Mouse (Mus musculus) liver, embryonic 15.5 days (tissue): ENCODE data around the gene Pard3. TPM values are rescaled to one million over a fixed set of nuclear protein-coding genes. Genes with fewer than 3 reads are reported as not detected.
A peak's percentile ranks its signal among the peaks of the same experiment; 100 is the strongest.

Source experiments
- ATAC-seq: fragments of 200-750 bp; cut with Nextera tagmentation; 2 replicates; pipeline ENCODE4 v1.8.0; 2017; ENCODE audit warnings: moderate number of reproducible peaks, mild to moderate bottlenecking, moderate library complexity; ENCODE audit not compliant: insufficient read depth
- H3K27ac ChIP-seq: fragments of 300-500 bp; sonication (generic); replicated peaks from 2 replicates; pipeline ENCODE4 v1.5.1; 2015; ENCODE audit warnings: mild to moderate bottlenecking, inconsistent platforms
- H3K27me3 ChIP-seq: fragments of 300-500 bp; sonication (generic); 2 replicates; pipeline ENCODE4 v1.6.1; 2015; ENCODE audit warnings: mild to moderate bottlenecking, inconsistent platforms
- H3K36me3 ChIP-seq: fragments of 300-500 bp; sonication (generic); replicated peaks from 2 replicates; pipeline ENCODE4 v1.6.1; 2015; ENCODE audit warnings: moderate library complexity, mild to moderate bottlenecking, inconsistent platforms
- H3K4me1 ChIP-seq: fragments of 300-500 bp; sonication (generic); replicated peaks from 2 replicates; pipeline ENCODE4 v1.6.1; 2015; ENCODE audit warnings: inconsistent platforms
- H3K4me2 ChIP-seq: fragments of 300-500 bp; sonication (generic); 2 replicates; pipeline ENCODE4 v1.6.1; 2015; ENCODE audit warnings: moderate library complexity, mild to moderate bottlenecking, inconsistent platforms
- H3K4me3 ChIP-seq: fragments of 300-500 bp; sonication (generic); replicated peaks from 2 replicates; pipeline ENCODE4 v1.5.1; 2015; ENCODE audit warnings: mild to moderate bottlenecking, inconsistent platforms
- H3K9ac ChIP-seq: fragments of 300-500 bp; sonication (generic); 2 replicates; pipeline ENCODE4 v1.6.1; 2015; ENCODE audit warnings: moderate library complexity, mild to moderate bottlenecking, inconsistent platforms
- H3K9me3 ChIP-seq: fragments of 300-500 bp; sonication (generic); replicated peaks from 2 replicates; pipeline ENCODE4 v1.6.1; 2016; ENCODE audit warnings: inconsistent platforms
- WGBS: fragments of 180-500 bp; shearing (Covaris S2); methylation state at CpG from one replicate; pipeline ENCODE4 v1.1.7; 2015; ENCODE audit warnings: mixed read lengths; ENCODE audit not compliant: insufficient replicate concordance; 5-methylcytosine and 5-hydroxymethylcytosine counted together
- polyA plus RNA-seq: library from polyadenylated mRNA; unstranded; fragments of >200 nt; fragmentation: Nextera tagmentation; extraction: Ambion mirVana; gene quantifications from 2 replicates; pipeline ENCODE4 v1.2.1, GENCODE M21; 2015

The Pard3 gene
- polyA plus RNA-seq, 1 experiment from 2014 or later, result 6.3 TPM

- WGBS, result 31% methylated on average over 3 of the region's 3 CpGs
- Histone ChIP-seq H3K4me2 (no peak overlapping the region), H3K36me3 (no peaks in the 10 kb centered on the region), H3K27ac (no peak overlapping the region), H3K4me3 (no peak overlapping the region), H3K9ac (no peak overlapping the region), H3K9me3 (no peaks in the 10 kb centered on the region), H3K27me3 (no peaks in the 10 kb centered on the region), H3K4me1 (peaks cover 18% of the 10 kb centered on the region)
- no peak for ATAC-seq
These were observed 117.6 kb downstream of the Pard3 start for GRCm38 (mm10) chr8:127181246-127181645.

GRCm38 (mm10) chr8:127182065-127182464 lies 118.4 kb downstream of the Pard3 start:
- H3K4me1 ChIP-seq, result peaks cover 18% of the 10 kb centered on the region
- no peaks in the 10 kb centered on the region for H3K27me3 ChIP-seq
- no peak overlapping the region for H3K9ac ChIP-seq
- H3K27ac ChIP-seq, result no peak overlapping the region
- no peaks in the 10 kb centered on the region for H3K9me3 ChIP-seq
- ATAC-seq, result no peak
- H3K36me3 ChIP-seq, result no peaks in the 10 kb centered on the region
- no peak overlapping the region for H3K4me3 ChIP-seq
- no peak overlapping the region for H3K4me2 ChIP-seq
- 49% methylated on average over 3 of the region's 3 CpGs for WGBS

- H3K27me3 ChIP-seq, result no peaks in the 10 kb centered on the region
- peaks cover 18% of the 10 kb centered on the region for H3K4me1 ChIP-seq
- H3K9me3 ChIP-seq, result no peaks in the 10 kb centered on the region
- no peaks in the 10 kb centered on the region for H3K36me3 ChIP-seq
- ATAC-seq, result peak; percentile 7; the same call in 1 of the 2 replicates
- no peak overlapping the region for H3K4me3 ChIP-seq
- peak overlapping the region; percentile 45 for H3K27ac ChIP-seq
- no peak overlapping the region for H3K9ac ChIP-seq
- 38% methylated on average over 2 of the region's 2 CpGs for WGBS
- no peak overlapping the region for H3K4me2 ChIP-seq
These were observed 119.8 kb downstream of the Pard3 start for GRCm38 (mm10) chr8:127183533-127183932.

GRCm38 (mm10) chr8:127184025-127184424 lies 120.3 kb downstream of the Pard3 start:
- peaks cover 18% of the 10 kb centered on the region for H3K4me1 ChIP-seq
- peak; percentile 81 for ATAC-seq
- no peaks in the 10 kb centered on the region for H3K36me3 ChIP-seq
- H3K27ac ChIP-seq, result peak overlapping the region; percentile 45
- WGBS, result 46% methylated on average over 4 of the region's 4 CpGs
- no peaks in the 10 kb centered on the region for H3K9me3 ChIP-seq
- H3K27me3 ChIP-seq, result no peaks in the 10 kb centered on the region
- H3K4me2 ChIP-seq, result no peak overlapping the region
- H3K4me3 ChIP-seq, result no peak overlapping the region
- no peak overlapping the region for H3K9ac ChIP-seq

GRCm38 (mm10) chr8:127185897-127186296 lies 122.2 kb downstream of the Pard3 start:
- Histone ChIP-seq H3K4me2 (no peak overlapping the region), H3K36me3 (no peaks in the 10 kb centered on the region), H3K27me3 (no peaks in the 10 kb centered on the region), H3K9ac (no peak overlapping the region), H3K4me1 (peaks cover 18% of the 10 kb centered on the region), H3K4me3 (no peak overlapping the region), H3K27ac (no peak overlapping the region), H3K9me3 (no peaks in the 10 kb centered on the region)
- no peak for ATAC-seq
- 61% methylated on average over 7 of the region's 7 CpGs for WGBS

GRCm38 (mm10) chr8:127188671-127189070 lies 125.0 kb downstream of the Pard3 start:
- Histone ChIP-seq H3K9ac (no peak overlapping the region), H3K27ac (no peak overlapping the region), H3K4me3 (no peak overlapping the region), H3K27me3 (no peaks in the 10 kb centered on the region), H3K36me3 (no peaks in the 10 kb centered on the region), H3K9me3 (no peaks in the 10 kb centered on the region), H3K4me2 (no peak overlapping the region), H3K4me1 (peaks cover 5% of the 10 kb centered on the region; the same call in 1 of the 2 replicates)
- ATAC-seq, result no peak

- no peaks in the 10 kb centered on the region for H3K27me3 ChIP-seq
These were observed 126.7 kb downstream of the Pard3 start for GRCm38 (mm10) chr8:127190350-127190749.

GRCm38 (mm10) chr8:127191387-127191786 lies 127.7 kb downstream of the Pard3 start:
- H3K36me3 ChIP-seq, result no peaks in the 10 kb centered on the region
- ATAC-seq, result no peak
- WGBS, result 30% methylated on average over 5 of the region's 5 CpGs

More at GRCm38 (mm10) chr8:127190350-127190749, 126.7 kb downstream of the Pard3 start:
- Histone ChIP-seq H3K9ac (no peak overlapping the region), H3K4me1 (no peaks in the 10 kb centered on the region), H3K27ac (no peak overlapping the region), H3K36me3 (no peaks in the 10 kb centered on the region), H3K9me3 (no peaks in the 10 kb centered on the region), H3K4me2 (no peak overlapping the region), H3K4me3 (no peak overlapping the region)
- no peak for ATAC-seq
- 16% methylated on average over 7 of the region's 7 CpGs for WGBS

GRCm38 (mm10) chr8:127191824-127192223 lies 128.1 kb downstream of the Pard3 start:
- H3K27me3 ChIP-seq, result no peaks in the 10 kb centered on the region
- no peak for ATAC-seq
- no peaks in the 10 kb centered on the region for H3K36me3 ChIP-seq
- H3K4me3 ChIP-seq, result no peak overlapping the region
- H3K9ac ChIP-seq, result no peak overlapping the region
- peaks cover 5% of the 10 kb centered on the region; the same call in 1 of the 2 replicates for H3K4me1 ChIP-seq
- no peaks in the 10 kb centered on the region for H3K9me3 ChIP-seq
- H3K27ac ChIP-seq, result no peak overlapping the region
- no peak overlapping the region for H3K4me2 ChIP-seq
- WGBS, result 58% methylated on average over 6 of the region's 6 CpGs

More at GRCm38 (mm10) chr8:127191387-127191786, 127.7 kb downstream of the Pard3 start:
- H3K27ac ChIP-seq, result no peak overlapping the region
- H3K9me3 ChIP-seq, result no peaks in the 10 kb centered on the region
- H3K9ac ChIP-seq, result no peak overlapping the region
- H3K27me3 ChIP-seq, result no peaks in the 10 kb centered on the region
- H3K4me3 ChIP-seq, result no peak overlapping the region
- no peak overlapping the region for H3K4me2 ChIP-seq
- peaks cover 5% of the 10 kb centered on the region; the same call in 1 of the 2 replicates for H3K4me1 ChIP-seq

- Histone ChIP-seq H3K4me1 (peaks cover 7% of the 10 kb centered on the region; the same call in 1 of the 2 replicates), H3K9ac (no peak overlapping the region), H3K27ac (no peak overlapping the region), H3K27me3 (no peaks in the 10 kb centered on the region), H3K4me3 (no peak overlapping the region), H3K4me2 (no peak overlapping the region), H3K9me3 (no peaks in the 10 kb centered on the region), H3K36me3 (no peaks in the 10 kb centered on the region)
- WGBS, result 77% methylated on average over 10 of the region's 10 CpGs
- no peak for ATAC-seq
These were observed 128.6 kb downstream of the Pard3 start for GRCm38 (mm10) chr8:127192331-127192730.

GRCm38 (mm10) chr8:127193375-127193774 lies 129.7 kb downstream of the Pard3 start:
- no peak for ATAC-seq
- Histone ChIP-seq H3K4me3 (no peak overlapping the region), H3K27ac (no peak overlapping the region), H3K36me3 (no peaks in the 10 kb centered on the region), H3K9me3 (no peaks in the 10 kb centered on the region), H3K4me1 (peaks cover 15% of the 10 kb centered on the region; the same call in 1 of the 2 replicates), H3K27me3 (no peaks in the 10 kb centered on the region), H3K9ac (no peak overlapping the region), H3K4me2 (no peak overlapping the region)
- 43% methylated on average over 6 of the region's 6 CpGs for WGBS

- no peaks in the 10 kb centered on the region for H3K9me3 ChIP-seq
- H3K27ac ChIP-seq, result no peak overlapping the region
- 65% methylated on average over 15 of the region's 15 CpGs for WGBS
- no peaks in the 10 kb centered on the region for H3K27me3 ChIP-seq
- peaks cover 15% of the 10 kb centered on the region; the same call in 1 of the 2 replicates for H3K4me1 ChIP-seq
- no peak overlapping the region for H3K4me2 ChIP-seq
- no peaks in the 10 kb centered on the region for H3K36me3 ChIP-seq
- no peak overlapping the region for H3K9ac ChIP-seq
- H3K4me3 ChIP-seq, result no peak overlapping the region
- ATAC-seq, result no peak
These were observed 131.2 kb downstream of the Pard3 start for GRCm38 (mm10) chr8:127194786-127195407.
